Mouse (Mus musculus) naive thymus-derived CD4-positive, alpha-beta T cell, adult 2 months (primary cell): ENCODE results near the gene Asb2.

Experiments
- DNase-seq: peaks from one replicate; pipeline ENCODE4 v3.0.0-alpha.2; 2011; ENCODE audit warnings: low read depth

Asb2 gene

DNA sequence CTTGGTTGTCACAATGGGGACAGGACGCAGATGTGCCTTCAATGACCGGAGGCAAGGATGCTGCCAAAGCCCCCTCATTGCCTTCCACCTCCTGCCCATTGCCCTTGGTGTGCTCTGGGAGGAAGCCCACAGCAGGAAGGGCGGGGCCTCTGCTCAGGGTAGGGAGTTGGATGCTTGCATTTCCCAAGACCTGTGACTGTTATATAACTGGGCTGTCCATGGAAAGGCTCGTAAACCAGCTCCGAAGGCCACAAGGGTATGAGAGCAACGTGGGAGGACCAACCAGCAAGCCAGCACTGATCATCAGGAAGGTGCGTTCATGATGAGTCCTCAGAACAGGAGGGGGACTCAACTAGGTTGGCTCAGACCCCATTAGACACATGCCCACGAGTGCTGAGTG is 5.0 kb upstream of the Asb2 start:
- no peak for DNase-seq

DNA sequence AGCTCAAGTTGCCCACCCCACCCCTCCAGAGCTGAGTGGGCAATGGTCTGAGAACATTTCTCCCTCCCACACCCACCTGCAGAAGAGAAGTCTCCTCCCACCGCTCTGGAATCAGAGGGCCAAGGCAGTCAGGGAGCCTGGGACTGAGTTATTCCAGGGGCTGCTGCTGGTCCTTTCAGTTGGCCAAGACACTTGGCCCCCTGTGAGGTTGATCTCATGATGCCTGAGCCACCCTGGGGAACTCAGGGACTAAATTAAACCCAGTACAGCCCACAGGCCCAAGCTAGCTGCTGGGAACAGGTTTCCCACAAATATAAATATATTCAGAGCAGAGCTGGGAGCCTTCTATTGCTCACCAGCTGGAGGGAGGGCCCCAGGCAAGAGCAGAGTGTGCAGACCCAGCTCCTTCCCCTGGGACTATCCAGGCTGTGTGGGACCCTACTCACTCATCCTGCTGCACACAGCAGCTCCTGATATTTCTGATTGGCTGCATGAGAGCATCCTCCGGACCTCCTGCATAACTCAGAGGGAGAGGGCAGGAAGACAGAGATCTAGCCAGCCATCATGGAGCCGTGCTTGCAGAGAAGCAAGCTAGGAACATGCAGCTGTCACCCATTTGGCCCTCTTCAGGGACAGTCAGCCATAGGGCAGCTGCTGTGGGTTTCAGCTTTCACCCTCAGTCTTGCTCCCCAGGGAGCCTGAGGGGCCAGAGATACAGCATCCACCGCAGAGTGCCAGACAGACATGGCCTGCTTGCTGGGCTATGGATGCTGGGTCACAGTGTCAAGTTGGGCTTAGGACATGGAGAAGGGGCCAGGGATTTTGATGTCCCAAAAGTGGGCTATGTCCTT is 3.4 kb upstream of the Asb2 start:
- DNase-seq: no peak

DNA sequence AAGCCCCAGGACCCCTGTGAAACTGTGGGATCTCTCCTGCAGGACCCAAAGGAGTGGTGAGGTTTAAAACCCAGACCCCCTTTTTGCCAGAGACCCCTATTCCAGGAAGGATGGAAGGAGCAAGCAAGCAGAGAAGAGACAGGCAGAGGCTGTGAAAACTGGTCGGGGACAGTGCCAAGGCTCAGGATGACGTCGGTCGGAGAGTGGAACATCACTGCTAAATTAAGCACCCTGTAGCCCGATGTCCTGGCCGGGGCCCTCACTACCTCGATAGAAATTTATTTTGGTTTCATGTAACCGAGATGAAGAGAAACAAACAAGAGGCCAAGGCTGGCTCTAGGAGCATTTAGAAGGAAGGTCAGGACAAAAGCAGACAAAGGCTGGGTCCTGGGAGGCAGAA is 2.4 kb upstream of the Asb2 start:
- DNase-seq: no peak

DNA sequence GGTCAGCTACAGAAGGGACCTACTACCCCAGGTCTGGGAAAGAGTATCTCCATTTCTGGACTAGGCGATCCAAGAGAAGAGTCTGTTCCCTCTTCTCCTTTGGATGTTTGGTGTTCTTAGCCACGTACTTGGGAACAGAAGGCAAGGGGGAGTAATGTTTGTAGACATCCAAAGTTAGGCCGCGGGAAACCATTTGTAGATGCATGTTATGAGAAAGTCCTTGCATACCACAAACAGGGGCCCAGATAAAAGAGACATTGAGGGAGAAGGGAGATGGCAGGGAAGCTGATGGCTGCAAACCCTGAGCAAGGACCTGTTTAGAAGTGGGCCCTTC is 581 bp upstream of the Asb2 start:
- DNase-seq: no peak

DNA sequence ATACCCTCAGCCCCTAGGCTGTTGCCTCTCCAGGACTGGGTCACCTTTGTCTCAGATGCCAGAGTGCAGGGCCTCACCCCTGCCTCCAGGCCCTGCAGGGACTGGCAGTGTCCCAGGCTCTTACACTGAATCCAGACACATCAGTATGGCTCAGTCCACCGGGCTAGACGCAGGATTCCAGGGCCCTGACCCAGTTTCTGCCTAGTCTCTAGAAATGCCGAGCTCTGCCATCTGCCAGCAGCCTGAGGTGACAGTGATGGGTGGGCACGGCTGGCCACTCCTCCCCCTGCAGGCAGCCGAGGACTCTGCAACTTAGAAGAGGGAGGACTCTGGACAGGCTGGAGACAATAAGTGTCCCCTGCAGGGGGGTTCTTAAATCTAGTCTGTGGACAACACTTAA is 2.3 kb downstream of the Asb2 start:
- DNase-seq: peak; percentile 11

DNA sequence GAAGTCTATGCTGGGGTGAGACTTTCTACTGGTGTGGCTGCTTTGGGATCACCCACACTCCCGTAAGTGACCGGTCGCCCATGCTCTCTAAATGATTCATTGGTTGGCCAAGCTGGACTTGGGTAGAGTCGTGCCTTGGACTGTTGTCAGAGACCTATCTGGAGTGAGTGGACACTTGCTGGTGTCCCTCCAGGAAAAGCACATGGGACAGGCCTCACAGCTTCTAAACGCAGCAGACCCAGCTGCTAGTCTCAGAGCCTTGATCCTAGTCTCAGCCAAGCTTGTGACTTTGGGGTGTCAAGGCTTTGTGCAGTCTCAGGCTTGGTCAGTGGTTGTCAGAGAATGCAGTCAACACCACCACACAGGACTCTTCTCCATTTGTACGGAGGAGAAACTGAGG is 3.1 kb downstream of the Asb2 start:
- DNase-seq: no peak

DNA sequence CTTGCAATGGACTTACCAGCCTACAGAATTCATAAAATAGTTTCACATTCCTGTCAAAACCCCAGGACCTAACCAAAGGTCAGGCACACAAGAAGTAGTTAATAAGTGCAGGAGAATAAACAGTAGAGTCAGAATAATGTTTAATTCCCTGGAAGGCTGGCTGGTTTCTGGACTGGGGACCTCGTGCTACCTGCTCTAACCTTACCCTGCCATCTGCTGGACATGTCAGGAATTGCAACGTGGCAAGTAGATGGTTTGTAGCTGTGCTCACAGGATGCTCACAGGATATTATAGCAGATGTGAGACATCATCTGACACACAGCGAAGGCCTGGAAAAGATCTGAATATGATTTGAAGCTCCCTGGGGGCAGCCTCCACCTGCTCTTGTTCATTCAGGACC is 7.3 kb downstream of the Asb2 start:
- peak; percentile 93 for DNase-seq

DNA sequence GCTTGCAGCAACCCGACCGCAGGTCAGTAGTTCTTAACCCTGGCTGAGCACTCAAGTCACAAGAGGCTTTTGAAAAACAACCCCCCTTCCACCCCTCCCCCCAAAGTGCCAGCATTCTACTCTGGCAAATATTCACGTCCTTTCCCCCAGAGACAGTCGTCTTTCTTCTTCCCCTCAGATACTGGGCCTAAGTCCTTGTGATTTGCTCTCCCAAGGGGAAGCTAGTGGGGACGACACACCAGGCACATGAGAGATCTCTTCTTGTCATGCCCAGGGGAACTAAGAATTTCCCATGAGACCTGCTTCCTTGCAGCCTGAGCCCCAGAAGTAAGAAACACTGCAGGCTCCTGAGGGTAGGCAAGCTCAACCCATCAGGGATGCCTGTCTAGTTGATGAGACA is 8.4 kb downstream of the Asb2 start:
- peak; percentile 12 for DNase-seq

DNA sequence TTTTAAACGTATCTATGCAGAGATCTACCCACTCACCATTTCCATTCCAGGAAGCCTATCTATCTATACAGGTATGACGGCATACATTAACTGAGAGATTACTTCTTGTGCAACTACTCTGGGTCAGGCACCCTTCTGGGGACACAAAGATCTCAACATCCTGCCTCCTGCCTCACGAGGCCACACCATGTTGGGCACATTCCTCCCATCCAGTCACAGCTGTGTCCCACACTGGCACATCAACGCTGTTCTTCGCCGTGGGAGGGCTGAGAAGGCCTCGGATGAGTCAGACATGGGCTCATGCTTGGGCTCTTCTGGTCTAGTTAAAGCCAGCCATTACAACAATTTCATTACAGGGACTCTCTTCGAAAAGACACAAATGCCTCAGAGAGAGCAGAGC is 8.9 kb downstream of the Asb2 start:
- peak; percentile 5 for DNase-seq

DNA sequence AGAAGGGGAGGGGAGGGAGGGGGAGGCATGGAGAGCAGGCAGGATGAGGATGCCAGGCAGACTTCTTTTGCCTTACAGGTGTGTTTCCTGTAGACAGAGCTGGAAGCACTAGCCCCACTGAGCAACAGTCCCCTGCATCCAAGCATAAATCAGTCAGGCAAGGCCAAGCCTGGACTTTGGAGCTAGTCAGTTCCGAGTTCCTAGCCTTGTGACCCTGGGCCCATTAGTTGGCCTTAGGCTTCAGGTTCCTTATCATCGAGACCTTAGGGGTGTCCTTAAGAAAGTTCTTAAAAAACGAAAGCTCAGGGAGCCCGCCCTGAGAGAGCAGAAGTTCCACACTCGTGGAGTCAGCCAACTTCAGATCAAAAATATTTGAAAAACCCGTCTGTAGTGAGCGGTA is 10.9 kb downstream of the Asb2 start:
- peak; percentile 10 for DNase-seq

DNA sequence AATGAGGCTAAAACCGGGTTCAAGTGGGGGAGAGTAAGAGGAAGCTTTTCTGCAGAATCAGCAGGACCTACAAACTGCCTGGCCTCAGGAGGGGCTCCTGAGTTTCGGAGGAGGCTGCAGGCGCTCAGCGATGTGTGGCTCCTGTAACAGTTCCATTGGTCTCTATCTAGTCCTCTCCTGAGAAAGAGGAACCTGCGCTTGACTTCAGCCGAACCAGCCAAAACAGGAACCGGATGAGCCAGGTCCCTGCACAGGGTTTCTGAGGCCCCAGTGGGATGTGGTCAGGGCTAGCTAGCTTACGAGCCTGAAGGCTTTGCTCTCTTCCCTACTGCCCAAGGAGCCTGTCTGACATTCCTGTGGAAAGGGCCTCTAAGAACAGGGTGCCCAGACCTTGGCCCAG is 12.3 kb downstream of the Asb2 start:
- DNase-seq: peak; percentile 63

DNA sequence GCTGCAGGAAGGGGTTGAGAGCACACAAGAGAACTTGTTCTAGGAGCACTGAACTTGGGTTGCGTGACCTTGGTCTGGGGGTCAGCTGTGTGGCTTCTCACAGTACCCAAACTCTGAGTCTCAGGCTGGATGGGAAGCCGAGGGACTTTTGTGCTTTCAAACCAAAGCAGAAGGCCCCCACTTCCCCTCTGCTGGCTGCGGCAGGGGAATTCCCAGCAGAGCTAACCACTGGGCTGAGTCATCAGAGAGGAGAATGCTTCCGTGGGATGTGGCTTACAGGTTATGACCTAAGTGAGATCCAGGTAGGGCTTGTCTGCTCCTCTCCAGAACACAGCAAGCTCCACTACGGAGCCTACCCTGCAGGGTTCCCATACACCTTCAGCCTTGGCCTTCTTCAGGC is 14.6 kb downstream of the Asb2 start:
- peak; percentile 89 for DNase-seq

DNA sequence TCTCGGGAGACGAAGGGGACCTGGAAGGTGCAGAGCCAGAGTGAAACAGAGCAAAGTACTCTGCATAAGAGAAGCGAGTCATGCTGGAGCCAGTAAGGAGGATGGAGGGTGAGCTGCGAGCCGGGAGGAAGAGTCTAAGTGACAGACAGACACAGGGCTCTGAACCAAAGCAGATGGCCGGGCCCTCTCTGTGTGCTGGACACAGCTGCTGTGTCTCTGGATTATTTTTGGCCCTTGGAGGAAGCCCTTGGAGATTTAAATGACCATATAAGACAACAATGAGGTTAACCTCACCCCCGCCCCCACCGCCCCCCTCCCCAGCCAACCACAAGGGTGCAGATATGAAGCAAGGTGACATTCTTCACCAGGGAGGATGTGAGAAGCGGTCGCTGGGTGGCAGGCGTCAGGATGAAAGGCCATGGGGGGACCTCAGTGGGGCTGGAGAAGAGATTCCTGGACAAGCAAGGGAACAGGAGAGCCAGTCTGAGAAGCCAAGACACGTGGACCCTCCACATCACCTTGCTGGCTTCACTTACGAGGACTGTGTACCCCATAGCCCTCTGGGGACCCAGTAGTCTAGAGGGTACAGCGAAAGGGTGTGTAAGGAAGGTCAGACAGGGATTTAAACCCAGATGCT is 17.5 kb downstream of the Asb2 start:
- DNase-seq: peak; percentile 33

DNA sequence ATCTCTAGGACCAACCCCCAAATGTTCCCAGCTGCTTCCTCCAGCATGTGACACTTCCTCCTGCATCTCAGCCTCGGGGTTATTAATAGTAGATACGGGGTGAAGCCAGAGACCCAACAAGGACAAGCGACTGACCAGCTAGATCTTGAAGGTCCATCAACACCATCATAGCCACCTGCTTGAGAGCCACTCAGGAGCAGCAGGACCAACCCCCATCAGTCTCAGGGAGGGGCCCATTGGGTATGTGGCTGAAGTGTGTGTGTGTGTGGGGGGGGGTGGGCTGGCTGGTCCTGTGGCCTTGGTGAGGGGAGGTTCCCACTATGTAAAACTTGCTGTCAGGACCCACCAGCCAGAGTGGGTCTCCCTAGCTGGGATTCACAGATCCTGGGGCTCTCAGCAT is 19.0 kb downstream of the Asb2 start:
- no peak for DNase-seq

DNA sequence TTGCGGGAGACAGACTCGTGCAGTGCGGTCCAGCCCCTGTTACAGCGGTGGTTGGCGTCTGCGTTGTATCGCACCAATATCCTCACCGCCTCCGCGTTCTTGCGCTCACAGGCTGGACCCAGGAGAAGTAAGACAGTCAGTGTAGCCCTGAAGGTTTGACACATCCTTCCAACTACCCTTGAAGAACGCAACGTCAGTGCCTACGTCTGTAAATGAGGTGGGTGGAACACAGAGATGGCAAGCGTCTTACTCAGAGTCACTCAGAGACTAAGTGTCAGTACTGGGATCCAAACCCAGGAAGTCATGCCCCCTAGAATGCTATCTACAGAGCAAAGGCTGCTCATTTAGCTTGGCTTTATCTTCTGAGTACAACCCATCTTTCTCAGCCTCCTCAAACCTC is 22.4 kb downstream of the Asb2 start:
- peak; percentile 62 for DNase-seq

DNA sequence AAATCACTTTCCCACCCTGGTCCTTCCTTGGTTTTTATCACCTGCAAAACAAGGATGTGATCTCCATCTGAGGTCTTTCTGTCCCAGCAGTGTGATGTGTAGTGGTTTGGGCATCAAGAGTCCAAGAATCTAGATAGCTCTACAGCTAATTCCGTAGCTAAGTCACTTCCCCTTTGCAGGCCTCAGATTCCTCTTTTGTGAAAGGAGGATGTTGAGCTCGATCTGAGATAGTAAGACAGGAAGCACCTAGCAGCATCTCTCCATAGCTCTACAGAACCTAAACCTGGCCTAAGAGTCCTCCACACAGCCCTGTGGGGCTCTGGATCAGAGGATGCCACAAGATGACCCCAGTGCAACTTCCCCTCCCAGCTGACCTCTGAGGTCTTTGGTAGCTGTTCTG is 22.9 kb downstream of the Asb2 start:
- peak; percentile 65 for DNase-seq

DNA sequence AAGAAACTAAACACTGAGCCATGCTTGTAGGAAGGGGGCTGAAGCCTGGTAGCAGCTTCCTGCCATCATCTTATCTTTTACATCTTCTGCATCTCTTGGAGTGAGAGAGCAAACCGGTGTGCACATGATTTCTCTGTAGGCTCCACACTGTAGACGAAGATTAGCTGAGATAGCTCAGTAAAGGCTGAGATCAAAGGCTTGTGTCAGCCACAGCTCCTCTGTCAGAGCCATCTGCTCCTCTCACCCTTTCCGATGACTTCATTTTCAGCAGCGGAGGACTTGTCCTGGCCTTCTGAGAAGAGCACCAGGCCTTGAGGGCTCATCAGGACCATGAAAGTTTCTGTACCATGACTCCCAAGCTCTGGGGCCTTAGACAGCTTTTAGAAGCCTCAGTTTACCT is 24.3 kb downstream of the Asb2 start:
- DNase-seq: peak; percentile 91

DNA sequence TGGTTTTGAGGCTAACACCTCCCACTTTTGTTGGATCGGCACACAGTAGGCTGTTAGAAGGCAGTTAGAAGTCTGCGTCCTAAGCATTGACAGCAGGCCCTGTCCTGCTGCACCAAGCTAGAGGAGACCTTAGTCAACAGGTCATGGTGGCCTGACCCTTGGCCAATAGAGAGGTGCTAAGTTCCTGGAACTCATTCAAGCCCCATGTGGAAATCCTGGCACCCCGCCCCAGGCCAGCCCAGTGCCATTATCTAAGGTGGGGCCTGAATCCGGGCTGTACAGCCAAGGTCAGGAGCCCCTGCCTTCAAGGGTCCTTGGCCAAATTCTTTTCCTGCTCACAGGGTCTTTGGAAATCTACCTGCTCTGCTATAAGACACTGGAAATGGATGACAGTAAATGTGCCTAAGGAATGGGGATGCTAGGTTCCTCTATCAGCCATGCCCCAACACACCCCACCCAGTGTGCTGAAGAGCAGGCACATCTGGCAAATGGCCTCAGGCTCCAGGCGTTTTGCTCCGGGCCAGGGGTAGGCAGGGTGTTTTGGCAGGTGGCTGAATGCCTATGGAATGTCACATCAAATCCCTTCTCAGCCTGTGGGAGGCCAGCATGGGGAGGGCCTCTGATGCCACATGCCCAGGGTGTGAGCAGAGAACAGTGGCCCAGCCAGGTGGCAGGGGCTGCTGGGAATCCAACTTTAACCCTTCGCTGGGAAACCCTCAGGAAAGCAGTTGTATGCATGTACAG is 27.2 kb downstream of the Asb2 start:
- peak; percentile 8 for DNase-seq

DNA sequence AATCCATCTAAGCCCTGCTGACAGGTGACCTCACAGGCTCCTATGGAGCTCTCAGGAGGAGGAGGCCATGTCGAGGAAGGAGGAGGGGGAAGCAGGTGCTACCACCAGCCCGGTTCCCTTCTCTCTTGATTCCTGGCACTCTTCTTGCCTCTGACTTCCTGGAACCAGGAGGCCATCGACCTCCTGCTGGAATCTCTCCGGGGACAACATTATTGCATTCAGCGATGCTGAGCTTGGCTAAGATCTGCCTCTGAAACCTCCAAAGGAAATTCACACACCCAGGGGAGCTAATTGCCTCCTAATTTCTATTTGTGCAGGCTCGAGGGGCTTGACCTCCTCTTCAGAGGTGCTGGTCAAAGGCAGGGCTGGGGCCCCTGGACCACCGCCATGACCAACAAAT is 28.7 kb downstream of the Asb2 start:
- DNase-seq: peak; percentile 8

DNA sequence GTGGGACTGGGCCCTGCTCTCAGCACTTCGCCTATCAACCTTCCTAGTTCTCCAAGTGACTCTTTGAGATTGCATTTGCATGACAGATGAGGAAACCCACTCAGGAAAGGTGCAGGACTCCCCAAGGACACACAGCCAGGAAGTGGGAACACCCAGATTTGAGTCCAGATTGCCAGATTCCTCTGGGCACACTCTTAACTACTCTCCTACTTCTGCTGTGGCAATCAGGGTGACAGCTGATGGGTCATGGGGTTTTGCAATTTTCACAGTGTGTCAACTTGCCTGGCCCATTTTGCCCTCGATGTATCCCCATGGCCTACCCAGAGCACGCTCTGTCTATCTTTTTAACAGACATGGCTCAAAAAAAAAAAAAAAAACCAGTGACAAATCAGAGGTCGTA is 29.2 kb downstream of the Asb2 start:
- DNase-seq: peak; percentile 9

DNA sequence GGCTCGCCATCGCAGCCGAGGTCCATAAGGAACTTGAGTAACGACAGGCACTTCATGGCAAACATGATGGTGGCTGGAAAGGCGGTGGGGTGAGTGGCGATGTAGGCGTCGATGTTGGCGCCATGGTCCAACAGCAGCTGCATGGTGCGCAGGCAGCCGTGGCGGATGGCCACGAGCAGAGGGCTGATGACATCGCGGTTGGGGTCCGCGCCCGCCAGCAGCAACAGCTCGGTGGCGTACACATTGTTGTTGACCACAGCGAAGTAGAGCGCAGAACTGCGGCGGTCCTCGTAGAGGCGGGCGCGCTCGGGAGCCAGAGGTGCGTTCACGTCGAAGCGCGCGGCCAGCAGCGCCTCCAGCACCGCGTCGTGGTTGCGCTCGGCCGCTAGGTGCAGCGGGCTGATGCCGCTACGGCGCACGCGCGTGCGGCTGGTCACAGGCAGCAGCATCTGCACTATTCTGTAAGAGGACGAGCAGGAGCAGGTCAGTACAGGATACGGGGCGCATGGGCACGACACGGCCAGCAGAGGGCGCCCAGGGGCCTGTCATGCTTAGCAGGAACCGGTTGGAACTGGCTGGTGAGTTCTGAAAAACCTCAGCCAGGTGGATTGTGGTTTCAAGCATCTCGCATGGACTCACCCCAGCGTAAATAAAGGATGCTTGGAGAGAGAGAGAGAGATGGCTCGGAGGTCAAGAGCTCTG is 30.5 kb downstream of the Asb2 start:
- DNase-seq: peak; percentile 96

DNA sequence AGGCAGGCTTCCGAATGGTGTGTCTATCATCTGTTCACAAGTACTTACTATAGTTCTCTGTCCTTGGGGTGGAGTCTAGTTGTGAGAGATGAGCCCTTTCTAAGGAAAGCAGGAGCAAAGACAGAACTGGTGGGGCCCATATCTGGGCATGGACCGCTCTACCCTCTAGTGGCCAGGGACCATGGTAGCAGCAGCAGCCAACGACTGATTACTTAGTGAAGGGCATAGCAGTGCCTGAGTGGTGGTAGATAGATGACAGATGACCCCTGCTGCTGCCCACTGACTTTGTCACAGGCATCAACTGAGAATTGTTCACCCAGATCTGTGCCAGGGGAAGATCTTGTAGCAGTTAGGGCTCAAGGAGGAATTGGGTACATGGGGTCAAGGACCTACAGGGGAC is 33.0 kb downstream of the Asb2 start:
- DNase-seq: peak; percentile 44
